Mouse (Mus musculus) lung, postnatal 0 days (tissue): ENCODE measurements at regions not wholly inside any gene's neighbourhood (a gene's known extent, or its start where the extent isn't known, plus 50 kb on each side); places are given as distances from the start of the nearest gene placed in this dataset.

Experiments
- CTCF ChIP-seq: IDR thresholded peaks from 2 replicates; pipeline ENCODE4 v1.5.1; 2016; ENCODE audit warnings: antibody characterized with exemption, mild to moderate bottlenecking
- EP300 ChIP-seq: IDR thresholded peaks from 2 replicates; pipeline ENCODE4 v1.6.1; 2016; ENCODE audit warnings: antibody characterized with exemption, mild to moderate bottlenecking, control low read depth

GRCm38 (mm10) chr16:39123445-39123952 lies 231.0 kb downstream of the Igsf11 start:
- TF ChIP-seq CTCF (no peak), EP300 (no peak)
